Mouse (Mus musculus) fat pad, adult 2 months (tissue): ENCODE measurements around the gene Nfib.

Source experiments
- DNase-seq: peaks from one replicate; pipeline ENCODE4 v3.0.0-alpha.2; 2011; ENCODE audit warnings: low read depth, low spot score; ENCODE audit errors: extremely low read depth

Nfib gene

GRCm38 (mm10) chr4:82593681-82594666, 111.6 kb downstream of the Nfib start:
- no peak for DNase-seq

GRCm38 (mm10) chr4:82592086-82593030, 113.2 kb downstream of the Nfib start:
- no peak for DNase-seq

- DNase-seq = no peak
Measured at GRCm38 (mm10) chr4:82589345-82589890, 116.1 kb downstream of the Nfib start.

GRCm38 (mm10) chr4:82588718-82589117, 116.8 kb downstream of the Nfib start:
- no peak for DNase-seq

- DNase-seq = no peak
Measured at GRCm38 (mm10) chr4:82587146-82587870, 118.2 kb downstream of the Nfib start.

GRCm38 (mm10) chr4:82586637-82587036, 118.9 kb downstream of the Nfib start:
- DNase-seq = no peak

- no peak for DNase-seq
Measured at GRCm38 (mm10) chr4:82585536-82585935, 120.0 kb downstream of the Nfib start.

- no peak for DNase-seq
Measured at GRCm38 (mm10) chr4:82585056-82585455, 120.5 kb downstream of the Nfib start.

- DNase-seq = no peak
Measured at GRCm38 (mm10) chr4:82584548-82584947, 121.0 kb downstream of the Nfib start.

GRCm38 (mm10) chr4:82573291-82573605, 132.3 kb downstream of the Nfib start:
- DNase-seq = no peak

GRCm38 (mm10) chr4:82572410-82573290, 132.9 kb downstream of the Nfib start:
- no peak for DNase-seq

- DNase-seq = no peak
Measured at GRCm38 (mm10) chr4:82558816-82559215, 146.7 kb downstream of the Nfib start.

GRCm38 (mm10) chr4:82555673-82556171, 149.8 kb downstream of the Nfib start:
- no peak for DNase-seq

GRCm38 (mm10) chr4:82553658-82554057, 151.9 kb downstream of the Nfib start:
- DNase-seq = no peak

GRCm38 (mm10) chr4:82552238-82552637, 153.3 kb downstream of the Nfib start:
- no peak for DNase-seq

- DNase-seq = no peak
Measured at GRCm38 (mm10) chr4:82549762-82550380, 155.7 kb downstream of the Nfib start.

- DNase-seq = no peak
Measured at GRCm38 (mm10) chr4:82548247-82548646, 157.3 kb downstream of the Nfib start.

- DNase-seq = no peak
Measured at GRCm38 (mm10) chr4:82543936-82544335, 161.6 kb downstream of the Nfib start.

GRCm38 (mm10) chr4:82543398-82543740, 162.2 kb downstream of the Nfib start:
- no peak for DNase-seq
